Mouse (Mus musculus) thymus, postnatal 4 days (tissue): Measurements from ENCODE around the gene Serpinf1.

Source experiments
- DNase-seq: peaks from one replicate; pipeline ENCODE4 v3.0.0; 2021

Serpinf1 gene

GRCm38 (mm10) chr11:75455041-75455736 lies 32.7 kb upstream of the Serpinf1 start:
- peak; percentile 42 for DNase-seq

GRCm38 (mm10) chr11:75453991-75454930 lies 31.8 kb upstream of the Serpinf1 start, which contains the start of gene Wdr81:
Gene Wdr81, minus strand, starts transcription at chr11:75454717.
- DNase-seq: peak; percentile 86

DNA sequence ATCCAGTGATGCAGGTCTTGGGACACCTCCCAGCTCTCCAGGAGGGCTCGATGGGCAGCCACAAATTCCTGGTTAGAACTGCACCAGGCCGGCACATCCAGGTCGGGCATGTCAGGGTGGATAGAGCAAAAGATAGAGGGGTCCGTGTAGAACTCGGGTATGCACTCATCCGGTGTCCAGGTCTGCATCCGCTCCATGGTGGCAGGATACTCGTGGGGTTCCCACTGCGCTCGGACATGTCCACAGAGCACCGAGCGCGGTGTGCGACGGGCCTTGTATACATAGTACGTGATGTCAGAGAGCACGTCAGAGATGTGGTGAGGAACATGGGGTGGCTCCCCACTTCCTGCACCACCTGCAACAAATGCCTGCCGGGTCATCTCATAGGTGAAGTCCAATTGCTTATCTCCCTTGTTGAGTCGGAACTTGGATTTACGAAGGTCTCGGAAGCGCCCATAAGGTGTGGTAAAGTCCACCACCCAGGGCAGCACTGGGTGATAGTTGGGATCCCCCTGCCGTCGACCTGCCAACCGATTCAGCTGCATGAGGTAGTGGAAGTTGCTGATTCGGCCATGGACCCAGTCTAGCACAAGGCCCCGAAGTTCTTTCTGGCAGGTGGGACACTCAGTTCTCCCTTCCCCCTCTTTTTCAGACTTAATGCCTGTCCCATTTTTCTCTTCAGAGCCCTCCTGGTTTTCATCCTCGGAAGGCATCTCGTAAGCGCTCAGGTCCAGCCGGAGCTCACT lies 30.5 kb upstream of the Serpinf1 start:
- DNase-seq: no peak

DNA sequence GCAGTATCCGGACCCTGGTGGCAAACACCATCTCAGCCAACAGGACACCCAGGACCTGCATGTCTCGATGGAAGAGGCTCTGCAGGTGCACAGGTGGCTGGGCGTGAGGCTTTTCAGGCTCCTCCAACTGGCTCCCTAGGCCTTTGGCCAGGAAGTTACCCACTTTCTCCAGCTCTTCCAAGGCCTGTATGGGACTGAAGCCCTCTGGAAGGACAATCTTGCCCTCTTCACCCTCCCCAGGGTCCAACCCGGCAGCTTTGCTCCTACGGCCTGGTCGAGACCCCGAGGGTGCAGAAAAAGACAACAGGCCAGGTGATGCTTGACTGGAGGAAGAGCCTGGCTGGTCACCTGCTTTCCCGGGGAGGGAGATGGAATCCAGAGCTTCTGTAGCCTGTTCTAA lies 29.6 kb upstream of the Serpinf1 start:
- no peak for DNase-seq

- DNase-seq: no peak
Observed at GRCm38 (mm10) chr11:75450936-75451335, 28.4 kb upstream of the Serpinf1 start.

GRCm38 (mm10) chr11:75450304-75450908 lies 27.9 kb upstream of the Serpinf1 start:
- no peak for DNase-seq

GRCm38 (mm10) chr11:75449695-75450094 lies 27.2 kb upstream of the Serpinf1 start:
- DNase-seq: no peak

DNA sequence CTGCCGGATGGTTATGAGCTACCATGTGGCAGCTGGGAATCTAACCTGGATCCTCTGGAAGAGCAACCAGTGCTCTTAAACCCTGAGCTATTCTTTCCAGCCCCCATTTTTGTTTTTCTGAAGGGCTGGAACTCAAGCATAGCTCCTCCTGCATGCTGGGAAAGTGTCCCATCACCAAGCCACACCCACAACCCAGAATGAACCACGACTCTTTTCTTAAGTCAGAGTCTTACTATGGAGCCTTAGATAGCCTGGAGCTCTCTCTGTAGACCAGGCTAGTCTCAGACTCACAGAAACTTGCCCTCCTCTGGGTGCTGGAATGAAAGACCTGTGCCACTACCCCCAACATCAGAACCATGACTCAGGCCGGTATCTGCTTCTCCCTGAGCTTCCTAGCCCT lies 26.1 kb upstream of the Serpinf1 start:
- DNase-seq: no peak

GRCm38 (mm10) chr11:75443711-75444110 lies 21.2 kb upstream of the Serpinf1 start:
- no peak for DNase-seq

DNA sequence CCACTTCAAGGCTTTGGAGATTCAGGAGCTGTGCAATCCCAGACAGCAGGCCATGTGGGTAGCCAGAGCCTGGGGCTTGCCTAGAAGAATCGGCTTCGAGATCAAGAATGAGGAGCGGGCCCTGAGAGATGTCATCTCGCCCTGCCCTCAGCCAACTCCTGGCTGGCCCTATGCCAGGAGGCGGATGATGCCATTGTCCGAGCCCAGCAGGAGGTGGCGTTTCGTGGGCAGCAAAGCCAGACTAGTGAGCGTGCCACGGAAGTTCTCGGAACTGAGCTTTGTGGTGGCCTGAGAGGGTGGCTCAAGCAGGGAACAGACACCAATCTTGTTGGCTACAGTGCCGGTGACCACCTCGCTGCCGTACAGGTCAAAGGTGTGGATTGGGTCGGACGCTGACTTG lies 19.1 kb upstream of the Serpinf1 start:
- no peak for DNase-seq

DNA sequence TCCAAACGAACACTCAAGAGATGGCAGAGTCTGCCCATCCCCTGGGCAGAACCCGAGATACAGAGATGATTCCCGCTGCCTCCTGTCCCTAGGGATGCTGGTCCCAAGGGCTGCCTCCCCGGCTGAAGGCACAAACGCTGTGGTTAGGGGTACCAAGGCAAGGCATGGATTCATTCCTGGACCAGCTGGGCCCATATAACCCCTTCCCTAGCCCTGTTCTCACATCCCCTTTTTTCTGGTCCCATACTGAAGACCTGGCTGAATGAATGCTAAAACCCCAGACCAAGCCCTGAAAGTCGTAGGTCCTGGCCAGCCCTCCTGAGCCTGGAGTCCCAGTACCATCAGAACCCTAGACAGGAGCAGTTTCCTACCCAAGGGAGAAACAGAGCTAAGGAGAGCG lies 18.5 kb upstream of the Serpinf1 start:
- no peak for DNase-seq

DNA sequence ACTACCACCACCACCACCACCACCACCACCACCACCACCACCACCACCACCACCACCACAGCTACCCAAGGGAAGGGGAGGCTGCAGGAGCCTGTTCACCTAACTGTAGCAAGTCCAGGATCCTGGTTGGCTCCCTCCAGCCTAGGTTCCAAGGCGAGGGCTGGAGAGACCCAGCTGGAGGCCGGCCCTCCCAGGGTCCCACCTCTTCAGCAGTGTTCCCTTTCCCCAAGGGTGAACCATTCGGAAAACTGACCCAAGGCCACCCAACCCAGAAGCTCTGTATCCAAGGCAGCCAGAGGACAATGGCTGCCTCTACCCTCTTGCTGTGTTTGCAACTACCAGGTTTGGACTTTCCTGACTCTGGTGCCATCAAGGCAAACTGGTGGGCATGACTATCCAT lies 17.4 kb upstream of the Serpinf1 start:
- DNase-seq: no peak

DNA sequence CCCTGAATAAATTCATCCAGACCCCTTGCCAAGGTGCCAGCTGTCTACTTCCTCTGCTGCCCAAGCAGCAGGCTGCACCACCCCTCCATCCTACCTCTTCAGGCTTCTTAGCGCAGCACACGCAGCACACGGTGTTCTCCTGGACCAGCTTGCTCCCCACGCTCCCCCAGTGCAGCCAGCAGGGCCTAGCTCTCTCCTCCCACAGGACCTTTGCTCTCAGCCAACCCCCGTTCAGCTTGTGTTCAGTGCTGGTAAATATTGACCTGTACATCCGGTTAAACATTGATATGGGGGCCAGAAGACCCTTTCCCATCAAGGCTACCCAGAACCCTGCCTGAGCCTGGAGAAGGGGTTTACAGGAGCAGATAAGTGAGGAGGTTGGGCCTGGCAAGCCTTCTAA lies 16.9 kb upstream of the Serpinf1 start, which contains the start of gene Serpinf2:
Gene Serpinf2 (minus strand): TSS at position 229 of the 400 bp plus-strand sequence.
- no peak for DNase-seq

- no peak for DNase-seq
Observed at GRCm38 (mm10) chr11:75438804-75439203, 16.3 kb upstream of the Serpinf1 start.

GRCm38 (mm10) chr11:75438194-75438593 lies 15.7 kb upstream of the Serpinf1 start:
- no peak for DNase-seq

DNA sequence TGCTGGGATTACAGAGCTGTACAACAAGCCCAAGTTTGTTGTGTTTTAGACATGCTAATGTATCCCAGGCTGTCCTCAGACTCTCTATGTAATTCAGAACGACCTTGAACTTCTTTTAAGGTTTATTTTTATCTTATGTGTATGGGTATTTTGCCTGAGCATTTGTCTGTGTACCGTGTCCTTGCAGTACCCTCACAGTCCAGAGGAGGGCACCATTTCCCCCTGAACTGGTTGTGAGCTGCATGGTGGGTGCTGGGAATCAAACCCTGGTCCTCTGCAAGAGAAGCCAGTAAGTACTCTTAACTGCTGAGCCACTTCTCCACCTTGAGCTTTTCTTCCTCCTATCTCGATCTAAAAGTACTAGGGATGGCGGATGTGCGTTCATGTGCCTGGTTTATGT lies 11.6 kb upstream of the Serpinf1 start:
- DNase-seq: no peak

DNA sequence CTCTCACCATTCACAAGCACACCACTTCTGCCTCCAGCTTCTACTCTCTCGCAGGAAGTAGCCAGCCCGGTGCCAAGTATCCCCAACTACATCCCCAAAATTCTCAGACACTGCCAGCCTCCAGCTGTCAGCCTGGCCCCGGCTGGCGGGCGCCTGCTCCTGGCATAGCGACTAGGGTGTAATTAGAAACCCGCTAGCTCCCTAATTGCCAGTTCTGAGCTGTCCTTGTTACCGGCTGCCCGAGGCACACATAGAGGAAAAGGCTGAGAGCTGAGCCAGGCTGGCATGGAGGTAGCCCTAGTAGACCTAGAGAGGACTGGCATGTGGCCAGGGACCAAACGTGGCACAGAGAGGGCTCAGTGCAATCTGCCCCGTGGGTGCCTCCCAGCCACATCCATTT lies 8.8 kb upstream of the Serpinf1 start:
- DNase-seq: no peak

DNA sequence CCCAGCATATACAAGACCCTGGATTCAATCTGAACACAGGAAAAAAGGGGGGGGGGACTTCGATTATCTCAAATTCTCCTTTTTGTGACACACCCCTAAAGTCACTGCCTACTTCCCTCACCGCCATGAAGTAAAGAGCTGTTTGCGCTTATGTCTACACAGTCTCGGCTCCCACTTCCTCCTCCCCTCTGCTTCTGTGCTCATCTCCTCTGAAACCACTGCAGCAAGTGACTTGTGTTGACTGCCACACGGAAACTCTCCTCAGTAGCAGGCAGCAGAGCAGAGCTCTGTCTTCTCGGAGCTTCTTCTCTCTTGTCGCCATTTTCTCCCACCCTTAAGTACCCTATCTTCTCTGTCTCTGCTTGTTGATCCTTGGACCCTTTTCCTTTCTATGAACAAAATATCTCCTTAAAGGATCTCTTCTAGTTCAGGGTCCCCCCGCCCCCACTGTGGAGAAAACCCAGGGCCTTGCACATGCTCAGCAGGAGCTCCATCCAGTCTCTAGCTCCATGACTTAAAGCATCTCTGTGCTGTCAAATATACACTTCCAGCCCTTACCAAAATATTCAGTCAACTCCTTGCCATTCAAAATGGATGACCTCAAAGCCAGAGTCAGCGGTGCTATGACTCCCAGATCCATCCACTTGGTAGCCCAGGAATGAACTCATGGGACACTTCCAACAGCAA lies 6.7 kb upstream of the Serpinf1 start:
- DNase-seq: peak; percentile 63

- DNase-seq: no peak
Observed at GRCm38 (mm10) chr11:75424459-75424858, 2.0 kb upstream of the Serpinf1 start.

DNA sequence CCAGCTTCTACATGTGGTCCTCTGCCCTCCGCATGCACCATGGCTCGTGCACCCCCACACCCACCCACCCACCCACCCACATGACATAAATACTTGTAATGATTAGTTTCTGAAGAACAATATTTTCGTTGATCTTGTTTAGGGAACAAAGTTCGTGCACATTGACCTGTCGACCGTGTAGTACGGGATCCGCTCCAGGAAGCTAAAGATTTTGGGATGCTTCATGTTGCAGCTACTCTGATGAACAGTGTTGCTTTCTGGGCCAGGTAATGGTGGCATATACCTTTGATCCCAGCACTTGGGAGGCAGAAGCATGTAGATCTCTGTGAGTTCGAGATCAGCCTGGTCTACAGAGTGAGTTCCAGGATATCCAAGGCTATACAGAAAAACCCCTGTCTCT lies 1.5 kb upstream of the Serpinf1 start:
- DNase-seq: no peak

DNA sequence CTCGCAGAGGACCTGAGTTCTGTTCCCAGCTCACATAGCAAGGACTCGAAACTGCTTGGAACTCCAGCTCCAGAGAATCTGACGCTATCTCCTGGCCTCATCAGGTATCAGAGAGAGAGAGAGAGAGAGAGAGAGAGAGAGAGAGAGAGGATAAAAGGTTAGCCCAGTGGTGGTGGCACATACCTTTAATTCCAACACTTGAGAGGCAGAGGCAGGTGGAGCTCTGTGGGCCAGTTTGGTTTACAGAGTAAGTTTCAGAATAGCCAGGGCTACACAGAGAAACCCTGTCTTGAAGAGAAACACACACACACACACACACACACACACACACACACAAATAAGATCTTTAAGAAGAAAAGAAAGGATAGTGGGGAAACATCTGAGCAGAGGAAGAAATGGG lies 590 bp upstream of the Serpinf1 start:
- no peak for DNase-seq

GRCm38 (mm10) chr11:75421375-75422012 lies 1.0 kb downstream of the Serpinf1 start:
- no peak for DNase-seq
